Mouse (Mus musculus): ENCODE measurements around the gene Esr1. TPM values are rescaled to one million over a fixed set of nuclear protein-coding genes. Genes with fewer than 3 reads are reported as not detected.
"Not testable (repeated sequence)": the region's sequence is repeated elsewhere in the genome, so short reads cannot be mapped to it uniquely, and the experiment has no call there.

Esr1 gene
- polyA plus RNA-seq, 1 experiment: 5.7 TPM

- H3K4me1 ChIP-seq (ENCODE audit: control insufficient read depth, insufficient read depth, low read length): no peaks in the 10 kb centered on the region; the same call in 1 of the 2 replicates
- WGBS: 87% methylated on average over 4 of the region's 4 CpGs
- TF ChIP-seq CTCF (IDR thresholded peaks at IDR 0.05; ENCODE audit: control insufficient read depth, insufficient read depth, low read length) (no peak), POLR2A (IDR thresholded peaks at IDR 0.05; ENCODE audit: borderline replicate concordance, control insufficient read depth, low read depth, low read length) (no peak)
- H3K27ac ChIP-seq (ENCODE audit: control insufficient read depth, insufficient read depth, low read depth, low read length, poor library complexity): no peak overlapping the region
- no peak overlapping the region for H3K4me3 ChIP-seq (replicated peaks; ENCODE audit: control insufficient read depth, low read depth, low read length)
Measured at GRCm38 (mm10) chr10:4673311-4673816, 62.0 kb downstream of the Esr1 start.

GRCm38 (mm10) chr10:4674983-4675592, 63.7 kb downstream of the Esr1 start:
- H3K27ac ChIP-seq (ENCODE audit: control insufficient read depth, insufficient read depth, low read depth, low read length, poor library complexity); H3K4me3 ChIP-seq (replicated peaks; ENCODE audit: control insufficient read depth, low read depth, low read length); H3K4me1 ChIP-seq (ENCODE audit: control insufficient read depth, insufficient read depth, low read length): not testable (repeated sequence)
- WGBS: 17% methylated on average over 14 of the region's 14 CpGs

GRCm38 (mm10) chr10:4683106-4683505, 71.7 kb downstream of the Esr1 start:
- Histone ChIP-seq H3K4me1 (ENCODE audit: control insufficient read depth, insufficient read depth, low read length) (no peaks in the 10 kb centered on the region), H3K4me3 (replicated peaks; ENCODE audit: control insufficient read depth, low read depth, low read length) (no peak overlapping the region), H3K27ac (ENCODE audit: control insufficient read depth, insufficient read depth, low read depth, low read length, poor library complexity) (no peak overlapping the region)
- no peak for TF ChIP-seq POLR2A (IDR thresholded peaks at IDR 0.05; ENCODE audit: borderline replicate concordance, control insufficient read depth, low read depth, low read length)
- TF ChIP-seq CTCF (IDR thresholded peaks at IDR 0.05; ENCODE audit: control insufficient read depth, insufficient read depth, low read length): no peak
- WGBS: 79% methylated on average over 5 of the region's 5 CpGs

- 89% methylated on average over 12 of the region's 12 CpGs for WGBS
- TF ChIP-seq CTCF (IDR thresholded peaks at IDR 0.05; ENCODE audit: control insufficient read depth, insufficient read depth, low read length): no peak
- TF ChIP-seq POLR2A (IDR thresholded peaks at IDR 0.05; ENCODE audit: borderline replicate concordance, control insufficient read depth, low read depth, low read length): no peak
- no peak overlapping the region for H3K27ac ChIP-seq (ENCODE audit: control insufficient read depth, insufficient read depth, low read depth, low read length, poor library complexity)
- no peaks in the 10 kb centered on the region for H3K4me1 ChIP-seq (ENCODE audit: control insufficient read depth, insufficient read depth, low read length)
- H3K4me3 ChIP-seq (replicated peaks; ENCODE audit: control insufficient read depth, low read depth, low read length): no peak overlapping the region
Measured at GRCm38 (mm10) chr10:4683711-4684265, 72.4 kb downstream of the Esr1 start.

GRCm38 (mm10) chr10:4694336-4694865, 83.0 kb downstream of the Esr1 start:
- Histone ChIP-seq H3K4me1 (ENCODE audit: control insufficient read depth, insufficient read depth, low read length) (no peaks in the 10 kb centered on the region), H3K27ac (ENCODE audit: control insufficient read depth, insufficient read depth, low read depth, low read length, poor library complexity) (no peak overlapping the region), H3K4me3 (replicated peaks; ENCODE audit: control insufficient read depth, low read depth, low read length) (no peak overlapping the region)
- TF ChIP-seq POLR2A (IDR thresholded peaks at IDR 0.05; ENCODE audit: borderline replicate concordance, control insufficient read depth, low read depth, low read length): no peak
- no peak for TF ChIP-seq CTCF (IDR thresholded peaks at IDR 0.05; ENCODE audit: control insufficient read depth, insufficient read depth, low read length)
- WGBS: 78% methylated on average over 7 of the region's 7 CpGs

GRCm38 (mm10) chr10:4709915-4710314, 98.5 kb downstream of the Esr1 start:
- TF ChIP-seq CTCF (IDR thresholded peaks at IDR 0.05; ENCODE audit: control insufficient read depth, insufficient read depth, low read length) (no peak), POLR2A (IDR thresholded peaks at IDR 0.05; ENCODE audit: borderline replicate concordance, control insufficient read depth, low read depth, low read length) (no peak)
- 36% methylated on average over 15 of the region's 15 CpGs for WGBS
- H3K27ac ChIP-seq (ENCODE audit: control insufficient read depth, insufficient read depth, low read depth, low read length, poor library complexity): no peak overlapping the region
- H3K4me1 ChIP-seq (ENCODE audit: control insufficient read depth, insufficient read depth, low read length): no peaks in the 10 kb centered on the region; the same call in 1 of the 2 replicates
- no peak overlapping the region for H3K4me3 ChIP-seq (replicated peaks; ENCODE audit: control insufficient read depth, low read depth, low read length)

GRCm38 (mm10) chr10:4711434-4711833, 100.0 kb downstream of the Esr1 start:
- no peak for TF ChIP-seq POLR2A (IDR thresholded peaks at IDR 0.05; ENCODE audit: borderline replicate concordance, control insufficient read depth, low read depth, low read length)
- no peak for TF ChIP-seq CTCF (IDR thresholded peaks at IDR 0.05; ENCODE audit: control insufficient read depth, insufficient read depth, low read length)
- WGBS: 56% methylated on average over 5 of the region's 5 CpGs
- no peaks in the 10 kb centered on the region; the same call in 1 of the 2 replicates for H3K4me1 ChIP-seq (ENCODE audit: control insufficient read depth, insufficient read depth, low read length)
- H3K27ac ChIP-seq (ENCODE audit: control insufficient read depth, insufficient read depth, low read depth, low read length, poor library complexity): no peak overlapping the region
- no peak overlapping the region for H3K4me3 ChIP-seq (replicated peaks; ENCODE audit: control insufficient read depth, low read depth, low read length)

GRCm38 (mm10) chr10:4712061-4712908, 100.9 kb downstream of the Esr1 start:
- no peak overlapping the region for H3K4me3 ChIP-seq (replicated peaks; ENCODE audit: control insufficient read depth, low read depth, low read length)
- no peak for TF ChIP-seq CTCF (IDR thresholded peaks at IDR 0.05; ENCODE audit: control insufficient read depth, insufficient read depth, low read length)
- no peak for TF ChIP-seq POLR2A (IDR thresholded peaks at IDR 0.05; ENCODE audit: borderline replicate concordance, control insufficient read depth, low read depth, low read length)
- WGBS: 14% methylated on average over 66 of the region's 68 CpGs

More at GRCm38 (mm10) chr10:4712061-4712908, 100.9 kb downstream of the Esr1 start:
- Histone ChIP-seq H3K27ac (ENCODE audit: control insufficient read depth, insufficient read depth, low read depth, low read length, poor library complexity) (no peak overlapping the region), H3K4me1 (ENCODE audit: control insufficient read depth, insufficient read depth, low read length) (no peaks in the 10 kb centered on the region; the same call in 1 of the 2 replicates)

Data from bone marrow, adult 2 months (tissue).